Mouse (Mus musculus): Measurements from ENCODE around the gene Sel1l3. TPM values are rescaled to one million over a fixed set of nuclear protein-coding genes. Genes with fewer than 3 reads are reported as not detected.

The Sel1l3 gene
- total RNA-seq, 4 experiments from 2014 or later: 40.5 to 49.8 (median 45.6) TPM

- no peak for DNase-seq (ENCODE audit: low spot score in 2 of 2)
Measured at GRCm38 (mm10) chr5:53174461-53174860, 39.3 kb downstream of the Sel1l3 start.

DNA sequence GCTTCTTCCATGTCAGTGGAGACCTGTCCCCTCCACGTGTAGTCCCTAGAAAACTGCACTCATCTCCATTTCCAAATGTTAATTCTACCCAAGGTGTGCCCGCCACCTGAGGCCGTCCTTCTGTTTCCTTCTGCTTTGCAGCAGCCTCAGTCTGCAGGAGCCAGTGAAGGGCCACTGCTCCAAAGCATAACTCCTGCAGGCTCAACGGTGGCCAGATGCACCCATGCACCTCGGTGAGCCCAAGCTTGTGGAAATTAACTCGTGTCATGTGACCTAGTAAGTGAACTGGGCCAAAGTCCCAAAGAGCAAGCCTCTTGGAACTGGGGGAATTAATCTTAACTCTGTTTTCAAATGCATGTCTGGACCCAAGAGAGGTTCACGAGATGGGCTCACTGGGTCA, 40.8 kb downstream of the Sel1l3 start:
- DNase-seq (ENCODE audit: low spot score in 2 of 2): no peak

DNA sequence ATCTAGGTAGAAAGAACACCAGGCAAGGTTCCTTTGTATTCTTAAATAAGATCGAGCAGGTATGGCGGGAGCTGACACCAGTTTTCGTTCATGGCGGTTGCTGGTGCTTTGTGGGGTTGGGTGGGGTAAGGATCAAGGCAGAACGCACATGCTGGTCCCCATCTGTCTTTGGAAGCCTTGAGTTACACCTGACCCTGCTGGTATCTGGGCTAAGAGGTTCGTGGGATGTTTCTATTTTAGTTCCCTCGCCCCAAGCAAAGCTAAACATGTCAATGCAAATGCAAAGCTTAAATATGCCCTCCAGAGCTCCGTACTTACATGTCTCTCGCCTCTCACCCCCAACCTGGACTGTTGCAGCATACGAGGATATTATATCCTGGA, 41.5 kb downstream of the Sel1l3 start:
- DNase-seq (ENCODE audit: low spot score in 2 of 2): no peak

DNA sequence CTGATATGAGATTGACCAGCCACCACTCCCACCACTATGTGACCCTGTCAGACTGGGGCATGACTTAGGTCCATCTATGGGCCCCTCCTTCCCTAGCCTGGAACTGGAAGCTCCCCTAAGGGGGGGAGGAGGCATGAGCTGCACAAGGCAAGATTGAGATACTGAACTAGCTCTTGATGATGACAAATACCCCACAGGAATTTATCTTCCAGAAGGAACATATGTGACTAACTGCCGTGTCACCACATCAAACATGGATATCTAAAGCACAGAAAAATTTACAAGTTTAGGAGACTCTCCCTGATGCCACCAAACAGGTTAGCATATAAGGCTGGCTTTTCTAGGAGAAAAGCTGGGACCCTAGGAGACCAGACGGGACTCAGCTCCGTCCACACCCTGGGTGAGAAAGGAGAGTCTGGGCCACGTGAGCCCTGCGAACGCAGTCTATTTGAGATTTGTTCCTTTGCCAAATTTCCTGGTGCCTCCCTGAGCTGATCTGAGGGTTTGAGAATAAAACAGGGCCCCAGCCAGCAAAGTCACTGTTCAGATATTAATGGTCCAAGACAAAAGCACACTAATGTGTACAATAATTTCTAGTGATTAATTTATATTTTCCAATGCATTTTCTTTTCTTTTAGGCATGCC, 42.0 kb downstream of the Sel1l3 start:
- no peak for DNase-seq (ENCODE audit: low spot score in 2 of 2)

DNA sequence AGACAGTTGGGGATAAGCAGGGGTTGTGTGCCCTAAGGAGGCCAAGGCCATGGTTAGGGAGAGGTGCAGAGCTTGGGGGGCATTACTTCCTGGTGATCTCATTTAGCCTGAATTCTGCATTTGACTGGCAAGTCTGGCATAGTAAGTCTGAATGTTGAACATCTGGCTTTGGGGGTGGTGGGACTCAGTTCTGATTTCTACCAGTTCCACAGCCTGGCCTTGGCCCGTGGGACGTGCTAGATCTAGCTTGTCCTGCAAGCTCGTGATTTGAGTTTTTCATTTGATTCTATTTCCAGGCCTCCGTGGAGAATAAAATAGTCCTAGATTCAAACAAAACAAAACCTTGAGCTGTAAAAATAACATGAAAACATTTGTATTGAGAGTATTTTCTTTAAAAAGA, 46.2 kb downstream of the Sel1l3 start:
- no peak for DNase-seq (ENCODE audit: low spot score in 2 of 2)

- DNase-seq (ENCODE audit: low spot score in 2 of 2): no peak
Measured at GRCm38 (mm10) chr5:53165672-53166071, 48.1 kb downstream of the Sel1l3 start.

DNA sequence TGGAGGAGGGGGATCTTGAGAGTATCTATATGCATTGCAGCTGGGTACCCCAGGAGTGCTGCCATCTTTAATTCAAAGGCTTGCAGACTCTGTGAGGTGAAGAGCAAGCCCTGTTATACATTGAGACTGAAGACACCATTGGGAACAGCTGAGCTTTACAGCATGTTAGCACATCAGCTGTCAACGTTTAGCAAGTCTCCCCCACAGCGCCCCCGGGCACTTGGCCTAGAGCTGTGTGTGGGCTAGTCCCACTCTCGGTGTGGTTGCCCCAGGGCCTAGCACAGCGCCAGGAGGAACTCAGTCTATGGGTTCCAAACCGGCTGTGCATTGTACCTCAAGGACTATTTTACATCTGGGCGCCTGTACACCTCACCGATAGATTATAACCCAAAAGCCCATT, 51.3 kb downstream of the Sel1l3 start:
- DNase-seq (ENCODE audit: low spot score in 2 of 2): peak; percentile 44 to 45

DNA sequence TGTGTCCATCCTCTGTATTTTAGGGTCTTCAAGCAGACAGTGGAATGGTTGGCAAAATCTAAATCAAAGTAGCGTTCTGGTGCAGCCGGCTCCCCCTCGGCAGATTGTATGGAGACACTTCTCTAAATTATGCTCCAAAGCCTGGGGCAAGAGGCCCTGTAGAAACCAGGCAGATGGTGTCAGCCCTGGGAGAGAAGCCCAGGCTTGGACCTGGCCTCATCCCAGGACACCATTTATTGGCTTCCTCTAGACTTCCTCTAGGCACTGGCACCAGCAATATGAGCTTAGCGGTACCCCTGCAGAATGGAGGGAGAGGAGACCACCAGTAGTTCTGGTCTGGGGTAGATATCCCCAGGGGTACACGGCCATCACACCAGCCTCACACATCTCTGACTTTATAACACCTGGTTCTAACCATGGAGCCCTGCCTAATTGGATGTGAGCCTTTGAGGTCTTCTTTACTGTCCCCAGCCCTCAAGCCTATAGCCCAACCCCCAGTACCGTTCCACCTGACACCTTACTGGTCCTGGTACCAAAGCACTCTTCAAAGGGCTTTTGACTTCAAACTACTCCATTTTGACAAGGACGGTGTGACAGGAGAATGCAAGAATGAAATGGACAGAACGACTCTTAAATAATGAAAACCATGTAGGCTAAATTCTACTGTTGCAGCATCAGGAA, 52.1 kb downstream of the Sel1l3 start:
- DNase-seq (ENCODE audit: low spot score in 2 of 2): no peak

- no peak for DNase-seq (ENCODE audit: low spot score in 2 of 2)
Measured at GRCm38 (mm10) chr5:53160207-53160606, 53.5 kb downstream of the Sel1l3 start.

- DNase-seq (ENCODE audit: low spot score in 2 of 2): no peak
Measured at GRCm38 (mm10) chr5:53159631-53160030, 54.1 kb downstream of the Sel1l3 start.

- no peak for DNase-seq (ENCODE audit: low spot score in 2 of 2)
Measured at GRCm38 (mm10) chr5:53159166-53159565, 54.6 kb downstream of the Sel1l3 start.

DNA sequence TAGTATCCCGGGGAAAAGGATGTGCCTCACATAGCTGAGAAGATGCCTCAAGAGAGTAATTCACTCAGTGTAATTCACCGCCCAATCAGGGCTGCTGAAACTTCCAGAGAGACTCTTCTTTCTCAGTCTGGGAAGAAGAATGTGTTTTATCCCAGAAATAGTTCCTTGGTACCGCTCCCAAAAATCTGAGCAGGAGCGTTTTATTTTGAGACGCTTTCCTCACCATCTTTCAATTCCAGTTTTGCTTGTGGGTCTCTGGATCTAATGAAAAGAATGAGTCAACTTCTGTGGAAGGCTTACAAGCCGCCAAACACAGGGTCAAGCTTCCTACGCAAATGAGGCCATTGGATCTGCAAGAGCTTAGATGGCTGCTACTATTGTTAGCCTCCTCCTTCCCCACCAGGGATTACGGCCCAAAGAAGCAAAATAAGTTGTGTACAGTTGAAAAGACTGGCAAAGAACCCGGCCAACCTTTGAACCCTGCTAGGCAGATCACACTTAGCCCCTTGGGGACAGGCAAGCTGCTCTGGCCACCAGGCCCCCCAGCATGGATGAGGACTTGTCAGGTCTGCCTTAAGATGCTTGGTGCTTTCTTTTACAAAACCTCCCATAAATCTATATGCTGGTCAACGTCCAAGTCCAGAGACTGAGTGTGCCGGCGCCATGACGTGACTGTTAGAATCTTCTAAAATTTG, 57.6 kb downstream of the Sel1l3 start:
- DNase-seq (ENCODE audit: low spot score in 2 of 2): no peak

- DNase-seq (ENCODE audit: low spot score in 2 of 2): peak; percentile 79 to 80
Measured at GRCm38 (mm10) chr5:53154501-53154900, 59.2 kb downstream of the Sel1l3 start.

DNA sequence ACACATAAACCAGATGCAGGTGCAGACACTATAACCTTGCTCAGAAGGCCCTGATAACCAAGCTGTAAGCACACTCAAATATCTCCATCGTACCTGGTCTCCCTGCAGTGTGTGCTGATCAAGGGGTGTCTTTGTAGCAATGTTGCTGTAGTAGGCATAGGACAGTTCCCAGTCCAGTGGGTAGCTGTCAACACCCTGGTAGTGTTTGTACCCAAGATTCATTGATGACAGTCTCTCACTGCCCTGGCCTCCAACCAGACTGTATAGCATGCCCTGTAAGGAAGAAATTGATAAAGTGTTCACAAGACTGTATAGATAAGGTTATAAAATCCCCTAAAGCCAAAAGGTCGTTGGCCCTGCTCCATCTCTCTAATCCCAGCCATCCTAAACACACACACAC, 59.6 kb downstream of the Sel1l3 start:
- no peak for DNase-seq (ENCODE audit: low spot score in 2 of 2)

DNA sequence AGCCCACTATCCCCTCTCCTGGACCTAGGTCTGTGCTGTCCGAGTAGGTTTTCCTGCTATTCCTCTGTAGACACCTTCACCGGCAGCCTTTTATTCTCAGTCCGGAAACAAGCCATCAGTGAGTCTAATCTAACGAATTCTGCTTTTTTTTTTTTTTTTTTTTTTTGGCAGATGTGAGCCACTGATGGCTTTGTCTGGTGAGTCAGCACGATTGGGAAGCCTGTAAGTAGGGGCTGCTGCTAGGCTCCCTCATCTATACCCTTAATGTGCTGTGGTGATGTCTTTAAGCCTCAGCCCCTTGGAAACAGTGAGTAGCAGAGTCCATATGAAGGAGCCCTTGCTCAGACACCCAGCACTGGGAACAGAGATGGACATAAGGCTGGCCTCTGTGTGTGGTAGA, 60.6 kb downstream of the Sel1l3 start:
- DNase-seq (ENCODE audit: low spot score in 2 of 2): no peak

GRCm38 (mm10) chr5:53151379-53151960, 62.3 kb downstream of the Sel1l3 start:
- no peak for DNase-seq (ENCODE audit: low spot score in 2 of 2)

DNA sequence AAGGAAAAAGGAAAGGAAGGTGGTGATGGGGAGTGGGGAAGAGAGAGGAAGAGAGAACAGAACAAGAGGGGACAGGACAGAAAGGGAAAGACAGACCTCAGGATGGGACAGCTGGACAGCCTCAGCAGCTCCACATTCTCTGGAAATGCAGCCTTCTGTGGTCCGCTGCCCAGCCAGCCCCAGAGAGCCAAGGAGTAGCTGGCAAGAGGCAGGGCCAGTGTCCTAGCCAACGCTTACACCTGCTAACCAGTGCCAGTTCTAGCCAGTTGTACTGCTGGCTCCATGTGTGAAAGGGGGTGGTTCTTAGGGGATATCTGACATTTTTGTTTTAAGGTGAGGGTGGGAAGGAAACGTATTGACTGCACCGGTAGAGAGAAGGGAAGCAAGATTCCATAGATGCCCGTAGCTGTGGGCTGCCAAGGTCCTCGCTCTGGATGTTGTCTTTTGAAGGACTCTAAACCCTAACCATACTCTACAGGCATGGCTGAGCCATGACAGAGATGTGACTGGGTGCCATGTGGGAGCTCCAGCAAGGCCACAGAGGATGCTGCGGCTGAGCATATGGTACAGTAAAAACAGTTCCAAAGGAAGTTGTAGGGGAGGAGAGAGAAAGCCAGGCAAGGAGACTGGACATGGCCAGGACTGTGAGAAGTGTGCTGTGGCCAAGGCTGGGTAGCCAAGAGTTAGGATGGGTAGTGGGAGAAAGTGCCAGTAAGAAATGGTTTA, 64.6 kb downstream of the Sel1l3 start:
- no peak for DNase-seq (ENCODE audit: low spot score in 2 of 2)

DNA sequence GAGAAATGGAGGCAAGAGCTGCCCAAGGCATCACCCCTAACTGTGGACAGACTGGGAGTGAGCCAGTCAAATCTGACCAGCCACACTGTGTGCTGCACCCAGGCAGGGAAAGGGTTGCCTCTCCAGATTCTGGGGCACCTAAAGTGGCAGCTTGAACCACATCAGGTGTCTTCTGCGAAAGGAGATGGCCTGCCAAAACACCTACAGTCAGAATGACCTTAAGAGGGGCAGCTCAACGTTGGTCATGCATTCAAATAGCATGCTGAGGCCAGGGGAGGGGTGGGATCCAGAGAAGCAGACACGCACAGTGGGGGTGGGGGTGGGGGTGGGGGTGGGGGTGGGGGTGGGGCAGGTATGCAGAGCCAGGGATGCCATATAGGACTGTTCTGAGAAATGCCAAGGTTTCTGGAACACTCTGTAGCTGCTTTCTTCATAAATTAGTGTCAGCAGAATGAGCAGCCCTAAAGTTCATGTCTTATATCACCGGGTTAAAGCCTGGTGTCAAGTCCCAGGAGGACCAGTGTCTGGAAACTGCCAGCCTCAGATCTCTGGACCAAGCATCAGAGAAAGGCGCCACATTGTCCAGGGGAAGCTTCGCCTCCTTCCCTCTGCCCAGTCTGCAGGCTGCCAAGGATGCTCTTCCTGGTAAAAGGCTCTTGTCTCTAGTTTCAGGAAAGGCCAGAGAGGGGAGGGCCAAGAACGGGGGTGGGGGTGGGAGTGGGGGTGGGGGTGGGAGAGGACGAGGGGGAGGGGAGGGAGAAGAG, 65.4 kb downstream of the Sel1l3 start:
- no peak for DNase-seq (ENCODE audit: low spot score in 2 of 2)

- no peak for DNase-seq (ENCODE audit: low spot score in 2 of 2)
Measured at GRCm38 (mm10) chr5:53147418-53147817, 66.3 kb downstream of the Sel1l3 start.

GRCm38 (mm10) chr5:53146684-53147061, 67.1 kb downstream of the Sel1l3 start:
- DNase-seq (ENCODE audit: low spot score in 2 of 2): no peak
